Mouse (Mus musculus) heart, embryonic 14.5 days (tissue): ENCODE measurements around the gene Dusp3. TPM values are rescaled to one million over a fixed set of nuclear protein-coding genes. Genes with fewer than 3 reads are reported as not detected.

Source experiments
- ATAC-seq: fragments of 200-750 bp; cut with Nextera tagmentation; 2 replicates; pipeline ENCODE4 v1.8.0; 2017; ENCODE audit warnings: low read depth, moderate TSS enrichment; ENCODE audit not compliant: insufficient number of reproducible peaks, insufficient read depth, low FRiP score
- H3K27ac ChIP-seq, 2 experiments: fragments of 200-500 bp in 1 of 2; fragments of 300-500 bp in 1 of 2; sonication (generic) in 1 of 2; replicated peaks in 1 of 2; 2 replicates each; pipeline ENCODE4 v1.5.1; 2012 to 2014; ENCODE audit warnings: low read depth in 2 of 2, low read length in 2 of 2, control low read depth in 1 of 2, mild to moderate bottlenecking in 1 of 2, mixed read lengths in 1 of 2; ENCODE audit not compliant: control insufficient read depth in 1 of 2, insufficient read depth in 1 of 2
- H3K27me3 ChIP-seq: fragments of 300-500 bp; sonication (generic); 2 replicates; pipeline ENCODE4 v1.6.1; 2014; ENCODE audit warnings: mild to moderate bottlenecking, low read length, control low read depth; ENCODE audit not compliant: control insufficient read depth, insufficient read depth
- H3K36me3 ChIP-seq: fragments of 300-500 bp; sonication (generic); 2 replicates; pipeline ENCODE4 v1.6.1; 2014; ENCODE audit warnings: mild to moderate bottlenecking, control low read depth, low read length, mixed read lengths; ENCODE audit not compliant: control insufficient read depth, insufficient read depth
- H3K4me1 ChIP-seq, 2 experiments: fragments of 200-500 bp in 1 of 2; fragments of 300-500 bp in 1 of 2; sonication (generic) in 1 of 2; 2 replicates each; pipeline ENCODE4 v1.6.1; 2012 to 2014; ENCODE audit warnings: low read length in 2 of 2, control low read depth in 1 of 2, mixed read lengths in 1 of 2; ENCODE audit not compliant: control insufficient read depth in 2 of 2, insufficient read depth in 2 of 2
- H3K4me2 ChIP-seq: fragments of 300-500 bp; sonication (generic); 2 replicates; pipeline ENCODE4 v1.6.1; 2014; ENCODE audit warnings: mild to moderate bottlenecking, low read length
- H3K4me3 ChIP-seq, 2 experiments: fragments of 200-500 bp in 1 of 2; fragments of 300-500 bp in 1 of 2; sonication (generic) in 1 of 2; 2 replicates each; pipeline ENCODE4 v1.5.1; 2012 to 2014; ENCODE audit warnings: low read length in 2 of 2, mild to moderate bottlenecking in 2 of 2, control low read depth in 1 of 2, low read depth in 1 of 2, moderate library complexity in 1 of 2; ENCODE audit not compliant: control insufficient read depth in 1 of 2, insufficient read depth in 1 of 2
- H3K9ac ChIP-seq: fragments of 300-500 bp; sonication (generic); 2 replicates; pipeline ENCODE4 v1.6.1; 2014; ENCODE audit warnings: mild to moderate bottlenecking, low read length
- H3K9me3 ChIP-seq: fragments of 300-500 bp; sonication (generic); 2 replicates; pipeline ENCODE4 v1.6.1; 2016; ENCODE audit warnings: low read length, control low read depth; ENCODE audit not compliant: control insufficient read depth
- WGBS: fragments of 180-500 bp; shearing (Covaris S2); extraction: QIAGEN DNeasy Blood & Tissue Kit; methylation state at CpG from one replicate; pipeline ENCODE4 v1.1.7; 2014; 5-methylcytosine and 5-hydroxymethylcytosine counted together
- polyA plus RNA-seq: library from polyadenylated mRNA; unstranded; fragments of >200 nt; fragmentation: Nextera tagmentation; extraction: Ambion mirVana; gene quantifications from 2 replicates; pipeline ENCODE4 v1.2.1, GENCODE M21; 2014

Gene Dusp3
- polyA plus RNA-seq, 1 experiment from 2014 or later = 58.9 TPM

DNA sequence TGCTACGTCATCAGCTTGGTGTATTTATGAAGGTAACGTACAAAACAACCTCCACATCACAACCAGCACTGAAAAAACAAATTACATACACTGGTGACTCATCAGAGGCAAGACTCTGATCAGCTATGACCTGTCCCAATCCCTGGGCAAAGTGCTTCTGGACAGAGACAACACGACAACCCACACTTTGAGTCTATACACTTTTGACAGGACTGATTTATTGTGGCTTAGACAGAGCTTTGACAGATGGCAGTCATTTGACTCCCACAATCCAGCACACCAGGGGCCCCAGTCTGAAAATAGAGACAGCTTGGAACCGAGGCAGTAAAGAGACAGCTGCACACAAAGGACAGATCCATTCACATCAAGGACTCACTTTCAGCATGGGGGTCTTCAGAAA is 12.7 kb upstream of the Dusp3 start:
- Histone ChIP-seq H3K9me3 (no peaks in the 10 kb centered on the region), H3K27ac (peak overlapping the region in 1 of 2 experiments; percentile 25; a peak in 1 of 4 replicates), H3K4me3 (no peak overlapping the region), H3K9ac (no peak overlapping the region), H3K27me3 (no peaks in the 10 kb centered on the region), H3K36me3 (no peaks in the 10 kb centered on the region), H3K4me2 (no peak overlapping the region), H3K4me1 (peaks cover 2 to 13% of the 10 kb centered on the region in 2 experiments; a peak in 2 of 4 replicates)
- WGBS = 46% methylated on average over 4 of the region's 4 CpGs
- ATAC-seq = no peak

DNA sequence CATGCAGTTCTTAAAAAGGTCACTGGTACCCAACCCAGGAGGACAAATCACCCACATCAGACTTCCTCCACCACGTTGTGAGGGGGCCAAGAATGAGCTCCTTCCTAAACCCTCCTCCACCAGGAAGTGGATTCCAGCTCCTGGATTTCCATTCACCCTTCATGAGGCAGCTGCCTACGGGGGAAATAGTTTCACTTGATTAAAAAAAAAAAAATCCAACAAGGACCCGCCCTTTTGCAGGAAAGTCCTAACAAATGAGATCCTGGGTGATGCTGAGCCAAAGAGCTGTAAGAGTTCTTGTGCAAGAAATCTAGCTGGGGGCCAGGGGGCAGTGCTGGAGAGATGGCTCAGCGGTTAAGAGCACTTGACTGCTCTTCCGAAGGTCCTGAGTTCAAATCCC is 11.4 kb upstream of the Dusp3 start:
- Histone ChIP-seq H3K4me3 (no peak overlapping the region), H3K4me1 (peaks cover 7 to 17% of the 10 kb centered on the region in 2 experiments; a peak in 3 of 4 replicates), H3K27ac (no peak overlapping the region), H3K9me3 (no peaks in the 10 kb centered on the region), H3K4me2 (no peak overlapping the region), H3K36me3 (no peaks in the 10 kb centered on the region), H3K27me3 (no peaks in the 10 kb centered on the region), H3K9ac (no peak overlapping the region)
- WGBS = 46% methylated on average over 5 of the region's 5 CpGs
- ATAC-seq = no peak

DNA sequence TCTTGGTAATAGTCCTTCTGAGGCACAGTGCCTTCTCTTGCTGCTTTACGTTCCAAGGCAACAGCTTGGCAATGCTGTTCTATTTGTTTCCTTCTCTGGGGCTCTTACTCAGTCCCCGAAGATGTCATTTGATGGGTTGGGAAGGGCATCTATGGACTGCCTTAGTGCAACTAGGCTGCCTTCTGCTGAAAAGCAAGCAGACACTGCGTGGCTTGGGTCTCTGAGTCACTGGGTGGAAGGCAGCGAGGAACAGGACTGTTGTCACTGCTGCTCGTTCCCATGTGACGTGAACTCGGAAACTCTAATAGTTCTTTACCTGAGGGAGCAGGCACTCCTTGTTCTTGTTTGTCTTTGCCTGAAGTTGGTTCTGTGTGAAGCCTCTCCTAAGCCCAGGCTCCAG is 9.1 kb upstream of the Dusp3 start:
- Histone ChIP-seq H3K4me2 (no peak overlapping the region), H3K36me3 (no peaks in the 10 kb centered on the region), H3K9me3 (no peaks in the 10 kb centered on the region), H3K4me1 (peaks cover 7 to 17% of the 10 kb centered on the region in 2 experiments; a peak in 3 of 4 replicates), H3K4me3 (no peak overlapping the region), H3K27me3 (no peaks in the 10 kb centered on the region), H3K27ac (no peak overlapping the region), H3K9ac (no peak overlapping the region)
- ATAC-seq = no peak
- 75% methylated on average over 7 of the region's 7 CpGs for WGBS

DNA sequence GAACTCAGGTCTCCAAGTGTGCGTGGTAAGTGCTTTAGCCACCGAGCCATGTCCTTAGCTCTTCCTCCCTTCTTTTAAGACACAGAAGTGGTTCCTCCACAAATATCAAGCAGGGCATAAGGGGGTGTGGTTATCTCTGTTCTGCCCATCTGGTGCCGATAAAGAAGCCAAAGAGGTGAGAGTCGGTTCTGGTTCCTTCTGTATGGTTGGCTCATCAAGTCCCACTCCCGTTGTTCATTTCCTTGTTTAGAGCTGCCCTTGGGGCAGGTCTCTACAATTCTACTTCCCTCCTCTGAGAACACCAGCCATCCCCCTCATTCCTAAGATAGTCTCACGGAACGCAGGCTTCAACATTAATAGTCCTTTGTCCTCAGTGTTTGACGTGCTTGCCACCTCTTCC is 7.3 kb upstream of the Dusp3 start:
- ATAC-seq = peak; percentile 39; the same call in 1 of the 2 replicates
- 28% methylated on average over 8 of the region's 8 CpGs for WGBS
- Histone ChIP-seq H3K27me3 (no peaks in the 10 kb centered on the region), H3K36me3 (no peaks in the 10 kb centered on the region), H3K4me2 (no peak overlapping the region), H3K27ac (peak overlapping the region in 1 of 2 experiments; percentile 25; a peak in 1 of 4 replicates), H3K4me3 (no peak overlapping the region), H3K9ac (no peak overlapping the region), H3K4me1 (peaks cover 5 to 11% of the 10 kb centered on the region in 2 experiments; a peak in 3 of 4 replicates), H3K9me3 (no peaks in the 10 kb centered on the region)

DNA sequence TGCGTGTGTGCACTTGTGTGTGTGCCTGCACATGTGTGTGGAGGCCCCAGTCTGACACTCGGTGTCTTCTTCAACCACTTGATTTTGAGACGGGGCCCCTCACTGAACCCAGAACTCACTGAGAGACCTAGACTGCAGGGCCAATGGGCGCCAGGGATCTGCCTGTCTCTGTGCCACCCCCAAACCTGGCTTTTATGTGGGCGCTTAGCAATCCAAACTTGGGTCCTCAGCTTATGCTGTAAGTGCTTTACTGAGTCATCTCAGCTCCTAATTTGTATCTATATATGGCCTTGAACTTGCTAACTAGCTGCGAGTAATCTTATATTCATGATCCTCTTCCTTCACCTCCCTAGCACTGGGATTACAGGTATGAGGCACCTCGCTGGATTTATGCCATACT is 5.6 kb upstream of the Dusp3 start:
- Histone ChIP-seq H3K27ac (no peak overlapping the region), H3K27me3 (no peaks in the 10 kb centered on the region), H3K4me1 (peaks cover 5 to 6% of the 10 kb centered on the region in 2 experiments; a peak in 3 of 4 replicates), H3K36me3 (no peaks in the 10 kb centered on the region), H3K4me2 (no peak overlapping the region), H3K4me3 (no peak overlapping the region), H3K9me3 (no peaks in the 10 kb centered on the region), H3K9ac (no peak overlapping the region)
- 86% methylated on average over 7 of the region's 7 CpGs for WGBS
- ATAC-seq = no peak

DNA sequence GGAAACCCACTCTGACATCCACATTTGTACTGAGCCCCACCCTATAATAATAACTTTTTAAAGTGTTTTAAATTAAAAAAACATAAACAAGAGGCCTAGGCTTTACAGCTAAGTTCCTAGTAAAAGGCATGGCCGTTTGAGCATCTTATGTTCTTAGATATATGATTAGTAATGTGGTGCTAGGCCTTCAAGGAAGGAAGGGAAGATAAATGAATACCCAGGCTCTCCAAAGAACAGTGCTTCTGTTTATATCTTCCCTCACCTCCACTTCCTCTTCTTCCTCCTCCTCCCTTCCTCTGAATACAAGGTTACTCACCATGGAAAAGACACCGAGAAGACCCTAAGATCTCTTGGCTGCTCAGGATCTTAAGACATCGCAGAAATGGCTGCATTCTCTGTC is 5.0 kb upstream of the Dusp3 start:
- Histone ChIP-seq H3K9ac (no peak overlapping the region), H3K27ac (no peak overlapping the region), H3K27me3 (no peaks in the 10 kb centered on the region), H3K4me3 (no peak overlapping the region), H3K4me2 (no peak overlapping the region), H3K9me3 (no peaks in the 10 kb centered on the region), H3K36me3 (no peaks in the 10 kb centered on the region), H3K4me1 (peaks cover 4 to 5% of the 10 kb centered on the region in 2 experiments; a peak in 3 of 4 replicates)
- 64% methylated on average over 3 of the region's 3 CpGs for WGBS
- no peak for ATAC-seq

DNA sequence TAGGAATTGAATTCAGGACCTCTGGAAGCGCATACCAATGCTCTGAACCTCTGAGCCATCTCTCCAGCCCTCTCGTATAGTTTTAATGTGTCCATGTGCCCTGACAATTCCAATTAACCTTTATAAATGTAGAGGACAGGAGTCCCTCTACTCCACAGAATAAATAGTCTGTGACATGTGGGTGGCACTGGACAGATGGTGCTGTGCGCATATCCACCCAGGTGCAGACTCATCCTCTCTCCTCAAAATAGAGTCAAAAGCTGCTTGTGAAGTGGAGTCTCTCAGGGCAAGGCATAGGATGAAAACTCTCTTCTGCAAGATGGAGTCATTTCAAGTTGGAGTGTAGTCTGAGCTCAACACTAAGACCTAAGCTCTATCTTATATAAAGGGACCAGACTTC is 3.4 kb upstream of the Dusp3 start:
- H3K27ac ChIP-seq = no peak overlapping the region

DNA sequence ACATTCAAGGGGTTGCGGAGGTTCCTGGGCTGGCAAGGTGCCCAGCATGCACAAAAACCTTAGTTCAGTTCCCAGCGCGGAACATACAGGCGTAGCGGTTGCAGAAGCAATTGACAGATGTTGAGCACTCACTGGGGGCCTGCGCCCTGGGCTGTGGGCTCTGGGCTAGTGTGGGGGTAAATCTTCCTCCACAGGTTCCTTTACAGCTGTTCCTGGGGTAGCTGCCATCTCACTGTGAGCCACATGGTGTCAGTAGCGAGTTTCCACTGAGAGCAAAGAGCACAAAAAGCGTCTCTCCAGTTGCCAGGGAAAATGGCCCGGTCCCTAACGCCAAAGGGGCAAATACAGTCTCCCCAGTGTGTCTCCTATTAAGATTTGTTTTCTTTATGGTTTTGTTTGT is 823 bp downstream of the Dusp3 start:
- no peak overlapping the region for H3K4me2 ChIP-seq
- no peak for ATAC-seq

More for the DNA sequence above, 3.4 kb upstream of the Dusp3 start:
- Histone ChIP-seq H3K4me2 (no peak overlapping the region), H3K9ac (no peak overlapping the region), H3K4me3 (no peak overlapping the region), H3K9me3 (no peaks in the 10 kb centered on the region), H3K4me1 (peaks cover 4 to 7% of the 10 kb centered on the region in 2 experiments; a peak in 3 of 4 replicates), H3K36me3 (no peaks in the 10 kb centered on the region), H3K27me3 (no peaks in the 10 kb centered on the region)
- WGBS = 93% methylated on average over 3 of the region's 3 CpGs
- no peak for ATAC-seq

More for the DNA sequence above, 823 bp downstream of the Dusp3 start:
- no peak overlapping the region for H3K27ac ChIP-seq
- peaks cover 9% of the 10 kb centered on the region for H3K36me3 ChIP-seq
- 7% methylated on average over 10 of the region's 10 CpGs for WGBS
- H3K9me3 ChIP-seq = no peaks in the 10 kb centered on the region
- no peak overlapping the region for H3K9ac ChIP-seq
- H3K27me3 ChIP-seq = no peaks in the 10 kb centered on the region
- no peak overlapping the region for H3K4me3 ChIP-seq
- peaks cover 22 to 23% of the 10 kb centered on the region in 2 experiments for H3K4me1 ChIP-seq
